Mouse (Mus musculus) hindbrain, embryonic 12.5 days (tissue): ENCODE results near the gene Gpr50. TPM values are rescaled to one million over a fixed set of nuclear protein-coding genes. Genes with fewer than 3 reads are reported as not detected.
A peak's percentile ranks its signal among the peaks of the same experiment; 100 is the strongest.

ENCODE experiments used
- ATAC-seq: fragments of 200-750 bp; cut with Nextera tagmentation; 2 replicates; pipeline ENCODE4 v1.8.0; 2017; ENCODE audit warnings: moderate TSS enrichment; ENCODE audit not compliant: low FRiP score
- H3K27ac ChIP-seq: fragments of 300-500 bp; sonication (generic); 2 replicates; pipeline ENCODE4 v1.5.1; 2016; ENCODE audit warnings: mild to moderate bottlenecking
- H3K27me3 ChIP-seq: fragments of 300-500 bp; sonication (generic); 2 replicates; pipeline ENCODE4 v1.6.1; 2016; ENCODE audit warnings: mild to moderate bottlenecking
- H3K36me3 ChIP-seq: fragments of 300-500 bp; sonication (generic); 2 replicates; pipeline ENCODE4 v1.6.1; 2016; ENCODE audit warnings: mild to moderate bottlenecking
- H3K4me1 ChIP-seq: fragments of 300-500 bp; sonication (generic); 2 replicates; pipeline ENCODE4 v1.6.1; 2016
- H3K4me2 ChIP-seq: fragments of 300-500 bp; sonication (generic); replicated peaks from 2 replicates; pipeline ENCODE4 v1.6.1; 2016; ENCODE audit warnings: mild to moderate bottlenecking
- H3K4me3 ChIP-seq: fragments of 300-500 bp; sonication (generic); 2 replicates; pipeline ENCODE4 v1.5.1; 2016; ENCODE audit warnings: mild to moderate bottlenecking
- H3K9ac ChIP-seq: fragments of 300-500 bp; sonication (generic); 2 replicates; pipeline ENCODE4 v1.6.1; 2016; ENCODE audit warnings: mild to moderate bottlenecking, moderate library complexity
- H3K9me3 ChIP-seq: fragments of 300-500 bp; sonication (generic); replicated peaks from 2 replicates; pipeline ENCODE4 v1.6.1; 2016; ENCODE audit warnings: mild to moderate bottlenecking
- WGBS: fragments of 180-500 bp; shearing (Covaris S2); methylation state at CpG from one replicate; pipeline ENCODE4 v1.1.7; 2016; 5-methylcytosine and 5-hydroxymethylcytosine counted together
- polyA plus RNA-seq: library from polyadenylated mRNA; unstranded; fragments of >200 nt; fragmentation: Nextera tagmentation; extraction: Ambion mirVana; gene quantifications from 2 replicates; pipeline ENCODE4 v1.2.1, GENCODE M21; 2016

Gpr50 gene
- polyA plus RNA-seq, 1 experiment from 2014 or later = 1.3 TPM

DNA sequence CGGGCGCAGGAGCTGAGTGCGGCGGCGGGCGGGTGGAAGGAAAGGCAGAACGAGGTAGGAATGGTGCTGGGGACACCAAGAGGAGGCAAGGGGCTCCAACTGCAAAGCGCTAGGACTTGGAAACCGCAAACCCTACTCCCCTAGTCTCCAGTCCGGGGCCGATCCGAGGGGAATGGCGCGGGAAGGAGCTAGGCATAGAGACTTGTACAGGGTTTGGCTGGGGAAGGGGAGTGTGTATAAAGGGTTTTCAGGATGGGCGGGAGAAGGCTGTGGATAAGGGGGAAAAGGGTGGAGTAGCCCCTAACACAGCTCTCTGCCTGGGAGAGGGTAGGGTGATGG, 1.2 kb downstream of the Gpr50 start:
- peaks cover 87% of the 10 kb centered on the region for H3K27me3 ChIP-seq
- H3K4me1 ChIP-seq = no peaks in the 10 kb centered on the region
- H3K4me3 ChIP-seq = peak overlapping the region; percentile 42
- WGBS = 13% methylated on average over 15 of the region's 15 CpGs
- no peak overlapping the region for H3K27ac ChIP-seq
- ATAC-seq = 0 out of 2 replicates have a peak, but pooled peaks have one; percentile 35
- H3K9ac ChIP-seq = peak overlapping the region; percentile 35; the same call in 1 of the 2 replicates
- H3K9me3 ChIP-seq = peaks cover 9% of the 10 kb centered on the region
- H3K4me2 ChIP-seq = peak overlapping the region; percentile 63
- no peaks in the 10 kb centered on the region for H3K36me3 ChIP-seq

GRCm38 (mm10) chrX:71670254-71670653, 6.8 kb downstream of the Gpr50 start:
- Histone ChIP-seq H3K4me2 (no peak overlapping the region), H3K27me3 (peaks cover 38% of the 10 kb centered on the region), H3K4me3 (no peak overlapping the region), H3K9me3 (no peaks in the 10 kb centered on the region), H3K36me3 (no peaks in the 10 kb centered on the region), H3K27ac (no peak overlapping the region), H3K4me1 (no peaks in the 10 kb centered on the region), H3K9ac (no peak overlapping the region)
- WGBS = 18% methylated on average over 6 of the region's 6 CpGs
- ATAC-seq = no peak

GRCm38 (mm10) chrX:71700817-71701469, 37.5 kb downstream of the Gpr50 start:
- ATAC-seq = peak; percentile 73
- no peaks in the 10 kb centered on the region for H3K27me3 ChIP-seq
- H3K27ac ChIP-seq = no peak overlapping the region
- no peak overlapping the region for H3K4me2 ChIP-seq
- no peak overlapping the region for H3K4me3 ChIP-seq
- no peaks in the 10 kb centered on the region for H3K9me3 ChIP-seq
- 17% methylated on average over 6 of the region's 6 CpGs for WGBS
- H3K36me3 ChIP-seq = no peaks in the 10 kb centered on the region
- no peaks in the 10 kb centered on the region for H3K4me1 ChIP-seq
- H3K9ac ChIP-seq = no peak overlapping the region

Other genes starting within 250 kb of the Gpr50 start
- 46.1 and 46.2 TPM in 2 replicates for gene Cd99l2, start 170.8 kb upstream of the Gpr50 start, polyA plus RNA-seq
- 578 and 611 TPM in 2 replicates for gene Hmgb3, start 107.7 kb upstream of the Gpr50 start, polyA plus RNA-seq
- gene Vma21, start 152.3 kb downstream of the Gpr50 start, polyA plus RNA-seq = 50.5 and 53.3 TPM in 2 replicates